Mouse (Mus musculus) embryonic fibroblast, embryonic 13.5 days (primary cell): Measurements from ENCODE around the gene Fndc7. TPM values are rescaled to one million over a fixed set of nuclear protein-coding genes. Genes with fewer than 3 reads are reported as not detected.

Experiments
- H3K27ac ChIP-seq: 2 replicates; pipeline ENCODE4 v1.5.1; 2012; ENCODE audit warnings: low read length, control low read depth, inconsistent platforms; ENCODE audit not compliant: insufficient read depth
- H3K4me1 ChIP-seq: 2 replicates; pipeline ENCODE4 v1.6.1; 2011; ENCODE audit warnings: low read length; ENCODE audit not compliant: control insufficient read depth, insufficient read depth
- H3K4me3 ChIP-seq: 2 replicates; pipeline ENCODE4 v1.5.1; 2011; ENCODE audit warnings: mild to moderate bottlenecking, control low read depth, low read length; ENCODE audit not compliant: insufficient read depth
- CTCF ChIP-seq: IDR thresholded peaks from 2 replicates; pipeline ENCODE4 v1.5.1; 2011; ENCODE audit warnings: mild to moderate bottlenecking, control low read depth, low read length, moderate library complexity, borderline replicate concordance; ENCODE audit not compliant: insufficient read depth
- POLR2A ChIP-seq: IDR thresholded peaks from 2 replicates; pipeline ENCODE4 v1.6.1; 2011; ENCODE audit warnings: low read depth, mild to moderate bottlenecking, control low read depth, low read length, moderate library complexity
- polyA plus RNA-seq: library from polyadenylated mRNA; stranded (reverse); fragments of >200 nt; gene quantifications from 2 replicates; pipeline ENCODE4 v1.2.4, GENCODE M21; 2011; ENCODE audit warnings: low read depth; ENCODE audit not compliant: missing spikeins, insufficient read length

The Fndc7 gene
- polyA plus RNA-seq, 1 experiment: not detected

DNA sequence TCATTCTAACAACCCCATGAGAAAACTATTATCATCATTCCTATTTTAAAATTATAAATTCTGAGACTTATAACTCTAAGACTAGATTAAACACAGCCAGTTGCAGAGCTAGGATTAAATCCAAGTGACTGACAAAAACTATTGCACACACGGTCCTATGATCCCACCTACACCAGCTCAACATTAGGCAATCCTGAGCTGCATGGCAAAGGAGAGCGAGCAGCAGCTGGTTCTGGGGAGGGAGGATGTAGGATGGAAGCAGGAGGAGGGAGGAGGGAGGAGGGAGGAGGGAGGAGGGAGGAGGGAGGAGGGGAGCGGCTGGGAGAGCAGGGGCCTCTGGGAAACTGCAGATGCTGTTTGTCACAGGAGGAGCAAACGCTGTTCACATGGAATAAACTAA is 74.2 kb downstream of the Fndc7 start:
- H3K4me1 ChIP-seq: no peaks in the 10 kb centered on the region
- TF ChIP-seq CTCF (no peak), POLR2A (no peak)
- H3K27ac ChIP-seq: no peak overlapping the region
- H3K4me3 ChIP-seq: no peak overlapping the region

DNA sequence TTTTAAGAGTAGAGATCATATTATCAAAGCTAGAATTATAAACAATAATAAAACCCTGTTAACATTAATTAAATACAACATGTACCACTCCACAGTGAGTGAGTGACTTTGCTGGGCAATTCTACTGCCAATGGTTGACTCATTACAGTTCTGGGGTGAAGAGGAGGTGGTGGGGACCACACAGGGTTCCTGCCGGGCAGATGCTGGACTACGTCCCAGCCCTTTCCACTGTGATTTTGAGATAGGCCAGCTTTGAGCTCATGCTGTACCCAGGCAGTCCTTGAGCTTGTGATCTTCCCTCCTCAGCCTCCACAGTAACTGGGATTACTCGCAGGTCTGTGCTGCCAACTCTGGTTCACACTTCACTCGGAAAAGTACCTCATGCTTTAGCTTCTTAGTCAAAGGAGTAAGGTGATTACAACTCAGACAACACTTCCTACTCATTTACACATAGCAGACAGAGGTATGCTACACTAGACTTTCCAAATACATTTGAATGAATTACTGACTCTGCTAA is 79.0 kb downstream of the Fndc7 start:
- H3K4me1 ChIP-seq: no peaks in the 10 kb centered on the region
- H3K4me3 ChIP-seq: no peak overlapping the region
- no peak overlapping the region for H3K27ac ChIP-seq
- TF ChIP-seq CTCF: no peak
- no peak for TF ChIP-seq POLR2A

DNA sequence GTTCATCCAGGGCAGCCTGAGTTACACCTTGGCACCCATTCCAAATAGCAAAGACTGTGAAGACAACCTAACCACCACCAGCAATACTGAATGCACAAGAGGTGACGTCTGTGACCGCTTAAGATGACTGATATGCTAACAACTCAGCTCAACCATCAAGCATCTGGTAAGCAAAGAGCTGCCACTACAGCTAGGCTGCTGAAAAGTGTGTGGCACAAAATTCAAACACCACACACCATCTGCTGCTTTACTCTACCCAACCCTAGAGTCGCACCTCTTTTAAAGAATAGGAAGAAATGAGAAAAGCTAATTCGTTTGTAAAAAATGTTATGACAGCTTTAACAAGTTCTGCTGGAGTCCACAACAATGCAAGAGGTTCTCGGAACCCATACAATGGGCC is 84.2 kb downstream of the Fndc7 start:
- TF ChIP-seq CTCF (no peak), POLR2A (no peak)
- no peaks in the 10 kb centered on the region for H3K4me1 ChIP-seq
- no peak overlapping the region for H3K27ac ChIP-seq
- H3K4me3 ChIP-seq: no peak overlapping the region

Other genes starting within 250 kb of the Fndc7 start
- gene Clcc1, start 236.1 kb downstream of the Fndc7 start, polyA plus RNA-seq: 32.7 and 37.9 TPM in 2 replicates
- 26.8 and 56.0 TPM in 2 replicates for gene Gpsm2, start 167.7 kb downstream of the Fndc7 start, polyA plus RNA-seq
- 0.18 and 0.79 TPM in 2 replicates for gene Aknad1, start 150.3 kb downstream of the Fndc7 start, polyA plus RNA-seq
- 43.0 and 53.9 TPM in 2 replicates for gene Stxbp3, start 49.5 kb downstream of the Fndc7 start, polyA plus RNA-seq
- gene Prpf38b, start 21.7 kb upstream of the Fndc7 start, polyA plus RNA-seq: 84.1 and 103 TPM in 2 replicates
- gene Henmt1, start 49.9 kb upstream of the Fndc7 start, polyA plus RNA-seq: not detected in 2 replicates
- not detected in 2 replicates for gene Gm9857, start 50.4 kb upstream of the Fndc7 start, polyA plus RNA-seq
- 25.3 and 27.8 TPM in 2 replicates for gene Fam102b, start 137.6 kb upstream of the Fndc7 start, polyA plus RNA-seq
- not detected in 2 replicates for gene Slc25a54, start 190.5 kb upstream of the Fndc7 start, polyA plus RNA-seq
- 58.7 and 72.0 TPM in 2 replicates for gene Slc25a24, start 233.1 kb upstream of the Fndc7 start, polyA plus RNA-seq